Mouse (Mus musculus): ENCODE results near the gene Kdm5b.
"Not testable (repeated sequence)": the region's sequence is repeated elsewhere in the genome, so short reads cannot be mapped to it uniquely, and the experiment has no call there.

DNA sequence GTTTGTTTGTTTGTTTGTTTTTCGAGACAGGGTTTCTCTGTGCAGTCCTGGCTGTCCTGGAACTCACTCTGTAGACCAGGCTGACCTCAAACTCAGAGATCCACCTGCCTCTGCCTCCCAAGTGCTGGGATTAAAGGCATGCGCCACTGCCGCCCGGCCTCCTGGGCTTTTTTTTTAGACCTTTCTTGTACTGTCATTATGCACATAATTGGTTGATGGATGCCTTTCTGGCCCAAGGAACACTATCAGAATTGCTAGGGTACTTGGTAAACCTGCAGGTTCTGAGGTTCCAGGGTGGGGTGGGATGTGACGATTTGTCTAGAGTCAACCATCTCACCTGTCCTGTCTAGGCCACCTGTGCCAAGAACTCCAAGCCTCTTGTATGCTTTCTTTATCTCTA lies 40.8 kb upstream of the Kdm5b start:
- TF ChIP-seq MAFK (IDR thresholded peaks at IDR 0.05; ENCODE audit: insufficient read depth, low read depth, low read length); ZNF384 (IDR thresholded peaks at IDR 0.05; ENCODE audit: low read depth, low read length); HCFC1 (IDR thresholded peaks at IDR 0.05; ENCODE audit: borderline replicate concordance, insufficient read depth, low read length); CHD2 (IDR thresholded peaks at IDR 0.05; ENCODE audit: low read depth, low read length); ZC3H11A (IDR thresholded peaks at IDR 0.05; ENCODE audit: borderline replicate concordance, low read depth, low read length): not testable (repeated sequence)
